Comparison of ENCODE assay signal across 9 mouse cellular contexts in genomic region chr19:10278669-10279324, GRCm38 (mm10). TPM values are rescaled to one million over a fixed set of nuclear protein-coding genes. Genes with fewer than 3 reads are reported as not detected.
DNase-seq lines count a peak whose midpoint lies in the region; ATAC-seq lines count a peak whose summit lies in the region.
"Had no signal": no experiment of that assay in that cellular context is flagged by ENCODE, and none has a peak within 500 bp of the region (broad histone marks: within the 10 kb centered on the region; RNA-seq: fewer than 3 reads in every experiment).

No protein-coding gene starts in this region.

- peak; percentile 73 for DNase-seq in gastrocnemius, postnatal 25 days
- no peak for DNase-seq in gastrocnemius, postnatal 14 days
- DNase-seq in ovary, postnatal 10 days (ENCODE audit: low spot score): no peak

- no peaks in the 10 kb centered on the region for H3K27me3 ChIP-seq in midbrain, embryonic 16.5 days (ENCODE audit: control insufficient read depth, insufficient read depth, low read depth, low read length)
- no peaks in the 10 kb centered on the region for H3K27me3 ChIP-seq in midbrain, embryonic 15.5 days (replicated peaks)
- no peaks in the 10 kb centered on the region for H3K27me3 ChIP-seq in intestine, embryonic 16.5 days (replicated peaks; ENCODE audit: control insufficient read depth, insufficient read depth, low read length)

- no peaks in the 10 kb centered on the region for H3K9me3 ChIP-seq in midbrain, embryonic 16.5 days (replicated peaks; ENCODE audit: control insufficient read depth, low read length, poor library complexity, severe bottlenecking)
- no peaks in the 10 kb centered on the region for H3K9me3 ChIP-seq in midbrain, embryonic 15.5 days
- no peaks in the 10 kb centered on the region for H3K9me3 ChIP-seq in intestine, embryonic 16.5 days (ENCODE audit: control insufficient read depth, low read length)

- intact Hi-C loops in gastrocnemius, postnatal 14 days (cut with DNase I; ENCODE audit: low total_unique reads): no loop called here

- no peak overlapping the region for H3K9ac ChIP-seq in midbrain, embryonic 16.5 days (ENCODE audit: low read depth, low read length)
- no peak overlapping the region for H3K9ac ChIP-seq in midbrain, embryonic 15.5 days
- H3K9ac ChIP-seq in intestine, embryonic 16.5 days (ENCODE audit: low read depth, low read length): peak overlapping the region; percentile 46

- H3K4me2 ChIP-seq in midbrain, embryonic 16.5 days (ENCODE audit: low read length): no peak overlapping the region
- no peak overlapping the region for H3K4me2 ChIP-seq in midbrain, embryonic 15.5 days
- H3K4me2 ChIP-seq in intestine, embryonic 16.5 days (ENCODE audit: low read depth, low read length): 0 out of 2 replicates have a peak overlapping the region, but pooled peaks have one; percentile 1

- 29% methylated on average over 6 of the region's 6 CpGs for WGBS in midbrain, embryonic 16.5 days
- 36% methylated on average over 6 of the region's 6 CpGs for WGBS in midbrain, embryonic 15.5 days
- 34% methylated on average over 6 of the region's 6 CpGs for WGBS in intestine, embryonic 16.5 days

- H3K27ac ChIP-seq in midbrain, embryonic 16.5 days (ENCODE audit: low read length): no peak overlapping the region
- H3K27ac ChIP-seq in midbrain, embryonic 15.5 days: no peak overlapping the region
- peak overlapping the region; percentile 99 for H3K27ac ChIP-seq in intestine, embryonic 16.5 days (ENCODE audit: low read length)

- ATAC-seq in midbrain, embryonic 16.5 days: 0 out of 2 replicates have a peak, but pooled peaks have one; percentile 16
- no peak for ATAC-seq in midbrain, embryonic 15.5 days (replicated peaks)
- ATAC-seq in intestine, embryonic 16.5 days: 0 out of 2 replicates have a peak, but pooled peaks have one; percentile 4
- no peak for ATAC-seq in CD4-positive, CD25-positive, alpha-beta regulatory T cell, adult 4 months
- ATAC-seq in activated CD4-positive, CD25-positive, alpha-beta regulatory T cell, adult 4 months: no peak

- no peaks in the 10 kb centered on the region for H3K36me3 ChIP-seq in midbrain, embryonic 16.5 days (ENCODE audit: control insufficient read depth, insufficient read depth, low read length)
- H3K36me3 ChIP-seq in midbrain, embryonic 15.5 days (replicated peaks): no peaks in the 10 kb centered on the region
- no peaks in the 10 kb centered on the region for H3K36me3 ChIP-seq in intestine, embryonic 16.5 days (ENCODE audit: control insufficient read depth, insufficient read depth, low read length)

- peaks cover 13% of the 10 kb centered on the region; the same call in 1 of the 2 replicates for H3K4me1 ChIP-seq in midbrain, embryonic 16.5 days (ENCODE audit: control insufficient read depth, insufficient read depth, low read length)
- peaks cover 16% of the 10 kb centered on the region for H3K4me1 ChIP-seq in midbrain, embryonic 15.5 days
- H3K4me1 ChIP-seq in intestine, embryonic 16.5 days (ENCODE audit: control insufficient read depth, insufficient read depth, low read length): peaks cover 39% of the 10 kb centered on the region

- no peak overlapping the region for H3K4me3 ChIP-seq in midbrain, embryonic 16.5 days (ENCODE audit: low read depth, low read length)
- H3K4me3 ChIP-seq in midbrain, embryonic 15.5 days: no peak overlapping the region
- H3K4me3 ChIP-seq in intestine, embryonic 16.5 days (ENCODE audit: low read length): no peak overlapping the region

RNA-seq across cellular contexts. Expression of gene Dagla, which starts 25.9 kb away (rescaled TPM):
- 1 to 10 TPM; 4.0 to 6.7 TPM for total RNA-seq in gastrocnemius, postnatal 25 days (2021)
- total RNA-seq in gastrocnemius, postnatal 14 days (2021): 1 to 10 TPM; 6.3 to 7.3 TPM
- polyA plus RNA-seq in midbrain, embryonic 16.5 days (2015; fragmentation: Nextera tagmentation; extraction: Ambion mirVana): 11.8 and 14.1 TPM in 2 replicates
- polyA plus RNA-seq in midbrain, embryonic 15.5 days (2015; fragmentation: Nextera tagmentation; extraction: Ambion mirVana): 12.7 and 13.4 TPM in 2 replicates
- polyA plus RNA-seq in intestine, embryonic 16.5 days (2015; fragmentation: Nextera tagmentation; extraction: Ambion mirVana): 2.6 and 3.2 TPM in 2 replicates
- polyA plus RNA-seq in CD4-positive, CD25-positive, alpha-beta regulatory T cell, adult 4 months (2017; shearing (Covaris generic)): not detected
- under 1 TPM in 1 of 2 experiments, not detected in 1; 0.20 TPM for polyA plus RNA-seq in activated CD4-positive, CD25-positive, alpha-beta regulatory T cell, adult 4 months (2017; shearing (Covaris generic))
- total RNA-seq: megakaryocyte, adult 5-6 weeks had no signal

RNA-seq across cellular contexts. Expression of gene Myrf, which starts 38.2 kb away (rescaled TPM):
- not detected for total RNA-seq in gastrocnemius, postnatal 25 days (2021)
- total RNA-seq in gastrocnemius, postnatal 14 days (2021): under 1 TPM in 1 of 2 experiments, not detected in 1; 0.08 TPM
- polyA plus RNA-seq in midbrain, embryonic 16.5 days (2015; fragmentation: Nextera tagmentation; extraction: Ambion mirVana): 0.57 and 0.82 TPM in 2 replicates
- polyA plus RNA-seq in midbrain, embryonic 15.5 days (2015; fragmentation: Nextera tagmentation; extraction: Ambion mirVana): 0.62 and 0.79 TPM in 2 replicates
- 9.9 and 10.1 TPM in 2 replicates for polyA plus RNA-seq in intestine, embryonic 16.5 days (2015; fragmentation: Nextera tagmentation; extraction: Ambion mirVana)
- polyA plus RNA-seq in CD4-positive, CD25-positive, alpha-beta regulatory T cell, adult 4 months (2017; shearing (Covaris generic)): under 1 TPM in 1 of 2 experiments, not detected in 1; 0.19 TPM
- polyA plus RNA-seq in activated CD4-positive, CD25-positive, alpha-beta regulatory T cell, adult 4 months (2017; shearing (Covaris generic)): under 1 TPM in 1 of 2 experiments, not detected in 1; 0.09 TPM

Comparison
In these comparisons a context has a peak if more than half of its experiments do, and no peak if none do; other contexts are left out.
1. ATAC-seq: peak in midbrain, embryonic 16.5 days (single experiment) and intestine, embryonic 16.5 days (single experiment); none in midbrain, embryonic 15.5 days (single experiment), CD4-positive, CD25-positive, alpha-beta regulatory T cell, adult 4 months (single experiment) and activated CD4-positive, CD25-positive, alpha-beta regulatory T cell, adult 4 months (single experiment).